Comparison of ENCODE assay signal across 16 mouse cellular contexts in the genomic region with DNA sequence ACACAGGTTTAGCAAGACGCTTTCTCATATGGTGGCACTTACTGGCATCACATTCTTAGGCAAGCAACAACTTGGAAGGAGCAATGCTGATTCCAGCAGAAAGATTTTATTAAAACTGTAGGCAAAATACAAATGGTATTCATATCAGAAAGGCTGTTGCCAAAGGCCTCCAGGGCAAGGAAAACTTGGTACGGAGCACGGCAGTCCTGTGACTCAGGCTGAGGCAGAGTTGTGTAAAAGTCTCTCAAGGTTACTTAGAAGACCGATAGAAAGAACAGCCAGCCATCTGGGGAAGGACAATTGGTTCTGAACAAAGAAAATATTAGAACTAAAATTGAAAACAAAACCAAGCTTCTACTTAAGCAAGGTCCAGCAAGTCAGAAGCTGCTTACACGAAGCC.
DNase-seq lines count a peak whose midpoint lies in the region; ATAC-seq lines count a peak whose summit lies in the region.
"Had no signal": no experiment of that assay in that cellular context is flagged by ENCODE, and none has a peak within 500 bp of the region (broad histone marks: within the 10 kb centered on the region; RNA-seq: fewer than 3 reads in every experiment).

No protein-coding gene starts in this region.

- H3K4me3 ChIP-seq in heart, embryonic 16.5 days (ENCODE audit: low read length), result no peak overlapping the region
- H3K4me3 ChIP-seq: forebrain, embryonic 12.5 days; limb, embryonic 13.5 days; megakaryocyte, embryonic 14.5 days; neural tube, embryonic 13.5 days had no signal

- H3K9me3 ChIP-seq in heart, embryonic 16.5 days (replicated peaks; ENCODE audit: control insufficient read depth, low read length), result no peaks in the 10 kb centered on the region
- H3K9me3 ChIP-seq: forebrain, embryonic 12.5 days; limb, embryonic 13.5 days; megakaryocyte, embryonic 14.5 days; neural tube, embryonic 13.5 days had no signal

- ATAC-seq in heart, embryonic 16.5 days (replicated peaks; ENCODE audit: extremely low read depth, insufficient read depth, low FRiP score), result no peak
- ATAC-seq: liver, postnatal 0 days; Patski had no signal

- intact Hi-C loops in heart, postnatal 25 days (cut with DNase I), result loop anchor here (10.0 kb wide), 1 partner anchor 197 kb away; a partner anchor contains a TSS

- DNase-seq in heart, postnatal 25 days (ENCODE audit: low spot score), result no peak
- peak; percentile 61 for DNase-seq in ovary, adult 18-20 months (ENCODE audit: low spot score)
- DNase-seq in ovary, postnatal 10 days (ENCODE audit: low spot score), result no peak
- peak; percentile 52 for DNase-seq in adrenal gland, postnatal 14 days
- no peak for DNase-seq in left cerebral cortex, adult 9 months (ENCODE audit: low spot score in 2 of 2)
- DNase-seq in spleen, postnatal 4 days (ENCODE audit: low spot score in 2 of 2), result no peak
- DNase-seq: cerebellum, postnatal 25 days; heart, postnatal 14 days; liver, postnatal 0 days; right cerebral cortex, adult 18-20 months had no signal

- H3K36me3 ChIP-seq in heart, embryonic 16.5 days (ENCODE audit: control insufficient read depth, insufficient read depth), result no peaks in the 10 kb centered on the region
- H3K36me3 ChIP-seq: forebrain, embryonic 12.5 days; limb, embryonic 13.5 days; neural tube, embryonic 13.5 days had no signal

- 70% methylated on average over 5 of the region's 5 CpGs for WGBS in heart, embryonic 16.5 days

- no peak overlapping the region for H3K9ac ChIP-seq in heart, embryonic 16.5 days (ENCODE audit: low read length)
- H3K9ac ChIP-seq: forebrain, embryonic 12.5 days; limb, embryonic 13.5 days; liver, postnatal 0 days; neural tube, embryonic 13.5 days had no signal

- no peaks in the 10 kb centered on the region for H3K27me3 ChIP-seq in heart, embryonic 16.5 days (ENCODE audit: control insufficient read depth, insufficient read depth, low read length)
- H3K27me3 ChIP-seq: forebrain, embryonic 12.5 days; limb, embryonic 13.5 days; megakaryocyte, embryonic 14.5 days; neural tube, embryonic 13.5 days; Patski had no signal

- no peak overlapping the region for H3K4me2 ChIP-seq in heart, embryonic 16.5 days (ENCODE audit: low read depth, low read length)
- H3K4me2 ChIP-seq: forebrain, embryonic 12.5 days; limb, embryonic 13.5 days; neural tube, embryonic 13.5 days had no signal

- H3K4me1 ChIP-seq in heart, embryonic 16.5 days (ENCODE audit: control insufficient read depth, insufficient read depth, low read length), result peaks cover 8% of the 10 kb centered on the region
- H3K4me1 ChIP-seq: forebrain, embryonic 12.5 days; megakaryocyte, embryonic 14.5 days; neural tube, embryonic 13.5 days had no signal

- peak overlapping the region; percentile 29; the same call in 1 of the 2 replicates for H3K27ac ChIP-seq in heart, embryonic 16.5 days (ENCODE audit: low read length)
- H3K27ac ChIP-seq: forebrain, embryonic 12.5 days; limb, embryonic 13.5 days; neural tube, embryonic 13.5 days had no signal

Comparison
In these comparisons a context has a peak if more than half of its experiments do, and no peak if none do; other contexts are left out.
1. DNase-seq: peak in ovary, adult 18-20 months (single experiment) and adrenal gland, postnatal 14 days (single experiment); none in heart, postnatal 25 days (single experiment), ovary, postnatal 10 days (single experiment), left cerebral cortex, adult 9 months (0 of 2) and spleen, postnatal 4 days (0 of 2).